Mouse (Mus musculus): ENCODE measurements around the gene Fgf22. TPM values are rescaled to one million over a fixed set of nuclear protein-coding genes. Genes with fewer than 3 reads are reported as not detected.
A peak's percentile ranks its signal among the peaks of the same experiment; 100 is the strongest.

The Fgf22 gene
- total RNA-seq, 2 experiments from 2014 or later, result not detected

DNA sequence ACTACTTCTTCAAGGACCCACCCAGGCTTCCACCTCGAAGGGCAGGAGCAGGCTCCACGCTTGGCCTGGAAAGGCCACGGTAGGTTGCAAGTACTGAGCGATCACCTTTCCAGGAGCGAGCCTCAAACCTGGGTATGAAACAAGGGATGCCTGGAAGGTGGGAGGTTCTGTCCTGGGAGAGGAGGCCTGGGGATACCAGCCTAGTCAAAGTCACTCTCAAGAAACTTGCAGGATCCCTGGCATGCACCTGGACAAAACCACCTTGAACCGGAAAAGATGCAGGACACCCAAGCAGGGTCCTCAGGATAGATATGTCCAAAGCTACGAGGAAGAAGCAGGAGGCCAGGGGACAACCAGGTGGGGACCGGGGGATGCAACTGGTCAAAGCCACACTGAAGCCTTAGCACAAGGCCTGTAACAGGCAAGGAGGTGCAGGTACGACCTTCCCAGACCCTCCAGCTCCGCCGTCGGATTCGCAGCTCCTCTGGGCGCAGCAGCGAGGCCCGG, 11.2 kb downstream of the Fgf22 start:
- no peak for DNase-seq (ENCODE audit: low spot score in 2 of 2)

DNA sequence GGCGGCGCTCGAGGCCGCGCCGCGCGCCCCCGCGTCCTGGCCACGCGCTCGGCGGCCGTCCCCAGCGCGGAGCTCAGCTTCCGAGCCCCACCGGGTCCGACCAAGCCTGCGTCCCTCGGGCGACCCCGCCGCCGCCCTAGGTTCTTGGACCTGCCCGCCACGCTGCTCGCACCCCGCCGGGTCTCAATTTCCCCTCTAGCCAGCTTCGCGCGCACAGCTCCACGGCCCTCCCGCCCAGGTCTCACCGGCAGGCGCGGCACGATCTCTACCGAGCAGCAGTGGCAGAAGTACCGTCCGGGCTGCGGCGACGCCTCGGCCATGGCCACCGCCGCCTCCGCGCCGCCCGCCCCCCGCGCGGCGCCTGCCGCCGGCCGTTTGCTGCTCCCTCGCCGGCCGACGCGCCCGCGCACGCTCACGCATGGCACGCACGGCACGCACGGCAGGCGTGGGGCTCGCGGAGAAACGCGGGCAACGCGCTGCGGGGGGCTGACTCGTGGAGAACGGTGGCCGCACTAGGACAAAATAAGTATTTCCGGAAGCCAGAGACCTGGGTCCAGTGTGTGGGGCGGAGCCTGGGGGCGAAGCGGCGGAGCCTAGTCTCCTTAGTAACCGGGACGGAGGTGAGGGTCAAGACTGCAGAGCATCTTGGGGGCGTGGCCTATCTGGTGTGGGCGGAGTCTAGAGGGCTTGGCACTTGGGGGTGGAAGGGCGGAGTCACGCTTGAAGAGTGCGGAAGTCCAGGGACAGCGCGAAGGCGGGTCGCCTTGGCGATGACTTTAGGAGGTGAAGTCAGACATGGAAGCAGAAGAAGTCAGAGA, 11.8 kb downstream of the Fgf22 start, which contains the start of gene Rnf126:
Rnf126 (minus strand) TSS at position 445 of the 818 bp plus-strand sequence.
- DNase-seq (ENCODE audit: low spot score in 2 of 2), result peak; percentile 95 to 98

DNA sequence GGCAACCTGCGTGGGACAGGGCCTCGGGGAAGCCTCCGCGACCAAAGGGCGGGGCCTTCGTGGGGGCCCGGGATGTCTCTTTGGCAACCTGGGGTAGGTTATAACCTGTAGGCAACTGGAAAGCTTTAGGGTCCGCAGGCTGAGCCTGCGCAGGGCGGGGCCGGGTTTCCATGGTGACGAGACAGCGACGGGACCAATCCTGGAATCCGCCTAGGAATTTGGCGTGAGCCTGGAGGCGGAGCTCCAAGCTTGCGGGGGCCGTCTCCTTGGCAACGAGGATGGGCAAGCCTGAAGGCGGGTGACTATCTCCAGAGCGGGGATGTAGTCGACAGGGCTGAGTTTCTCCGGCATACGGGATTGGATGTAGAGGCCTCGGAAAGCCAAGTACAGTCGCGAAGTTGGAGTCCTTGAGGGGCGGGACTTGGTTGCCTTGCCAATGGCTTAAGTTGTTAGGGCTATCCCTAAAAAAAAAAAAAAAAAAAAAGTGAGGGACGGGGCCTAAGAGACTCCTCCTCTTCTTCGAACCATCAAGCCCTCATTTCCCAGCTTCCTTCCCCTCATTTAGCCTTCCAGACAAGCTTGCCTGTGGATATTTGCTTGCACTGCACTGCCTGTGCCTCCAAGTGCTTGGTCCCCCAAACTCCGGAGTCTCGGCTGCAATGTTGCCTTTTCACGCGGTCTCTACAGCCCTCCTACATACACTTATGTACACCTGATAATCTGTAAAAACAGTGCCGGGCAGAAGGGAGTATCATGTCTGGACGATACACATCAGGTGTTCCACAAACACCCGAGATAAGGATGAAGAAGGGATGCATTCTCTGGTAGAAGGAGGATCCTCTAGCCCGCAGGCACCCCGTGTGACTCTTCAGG, 12.7 kb downstream of the Fgf22 start:
- peak; percentile 89 to 95 for DNase-seq (ENCODE audit: low spot score in 2 of 2)

DNA sequence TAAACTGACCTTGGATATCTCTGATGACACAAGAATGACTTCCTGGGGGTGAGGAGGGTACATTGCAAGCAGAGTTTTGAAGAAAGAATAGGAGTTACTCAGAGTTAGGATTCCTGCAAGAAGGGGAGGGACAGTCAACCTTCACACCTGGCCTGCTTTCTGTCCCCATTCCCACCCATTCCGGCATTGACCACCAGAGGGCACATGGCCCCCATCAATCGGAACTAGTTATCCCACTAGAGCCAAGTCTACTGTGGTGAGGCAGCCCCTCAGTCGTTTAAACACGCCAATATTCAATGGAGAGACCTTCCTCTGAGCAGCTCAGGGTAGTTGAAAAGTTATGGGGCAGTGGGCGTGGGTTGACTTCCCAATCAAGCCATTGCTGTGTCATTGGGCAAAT, 13.5 kb downstream of the Fgf22 start:
- DNase-seq (ENCODE audit: low spot score in 2 of 2), result peak in 1 of 2 experiments; percentile 65

DNA sequence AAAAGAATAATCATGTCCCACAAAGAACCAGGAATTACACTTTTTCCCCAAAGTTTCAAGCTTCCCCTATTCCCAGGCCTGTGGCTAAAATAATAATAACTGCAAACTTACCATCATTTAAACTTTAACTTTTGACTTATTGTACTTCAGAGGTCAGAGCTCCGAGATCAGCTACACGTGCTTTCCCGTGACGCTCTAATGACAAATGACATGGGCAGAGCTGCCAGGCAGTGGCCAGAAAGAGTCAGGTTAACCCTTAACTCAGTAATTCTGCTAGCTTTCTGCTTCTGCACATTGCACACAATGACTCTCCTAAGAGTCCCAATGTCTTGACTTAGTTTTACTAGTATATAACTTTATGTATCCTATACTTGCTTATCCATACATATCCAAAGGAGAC, 14.5 kb downstream of the Fgf22 start:
- DNase-seq (ENCODE audit: low spot score in 2 of 2), result no peak

GRCm38 (mm10) chr10:79772320-79772719, 17.4 kb downstream of the Fgf22 start:
- no peak for DNase-seq (ENCODE audit: low spot score in 2 of 2)

- DNase-seq (ENCODE audit: low spot score in 2 of 2), result no peak
Measured at GRCm38 (mm10) chr10:79773208-79773607, 18.3 kb downstream of the Fgf22 start.

DNA sequence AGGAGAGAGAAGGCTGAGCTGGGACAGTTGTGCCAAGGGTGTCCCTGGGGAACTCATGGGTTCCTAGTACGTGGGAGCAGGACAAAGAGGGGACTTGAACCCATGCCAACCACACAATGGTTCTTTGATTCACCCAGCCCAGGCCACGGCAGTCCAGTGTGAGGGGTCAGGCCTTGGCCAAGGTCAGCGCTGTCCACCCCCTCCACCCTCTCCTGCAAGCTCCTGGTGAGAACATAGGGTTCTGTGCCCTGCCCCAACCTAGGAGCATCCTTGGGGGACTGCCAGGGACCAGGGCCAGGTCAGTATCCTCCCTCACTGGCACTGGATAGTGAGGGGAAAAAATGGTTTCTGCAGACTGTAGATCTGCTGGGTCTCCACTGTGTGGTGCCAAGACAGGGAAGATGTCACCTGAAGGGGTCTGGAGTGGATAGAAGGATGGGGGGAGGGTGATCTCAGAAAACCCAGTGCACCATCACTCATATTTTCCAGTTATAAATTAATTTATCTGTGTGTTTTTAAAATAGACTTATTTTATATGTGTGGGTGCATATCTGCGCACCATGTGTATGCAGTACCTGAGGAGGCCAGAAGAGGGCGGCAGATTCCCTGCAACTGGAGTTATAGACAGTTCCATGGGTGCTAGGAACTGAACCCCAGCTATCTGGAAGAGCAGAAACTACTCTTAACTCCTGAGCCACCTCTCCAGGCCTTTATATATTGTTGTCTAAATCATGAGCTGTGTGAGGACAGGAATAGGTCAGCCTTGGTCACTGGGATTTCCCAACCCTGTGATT, 19.8 kb downstream of the Fgf22 start:
- DNase-seq (ENCODE audit: low spot score in 2 of 2), result no peak

- DNase-seq (ENCODE audit: low spot score in 2 of 2), result no peak
Measured at GRCm38 (mm10) chr10:79777103-79777531, 22.2 kb downstream of the Fgf22 start, which contains the start of gene Fstl3. Gene Fstl3 (plus strand): TSS chr10:79777272.

GRCm38 (mm10) chr10:79778006-79778405, 23.1 kb downstream of the Fgf22 start:
- peak in 1 of 2 experiments; percentile 54 for DNase-seq (ENCODE audit: low spot score in 2 of 2)

DNA sequence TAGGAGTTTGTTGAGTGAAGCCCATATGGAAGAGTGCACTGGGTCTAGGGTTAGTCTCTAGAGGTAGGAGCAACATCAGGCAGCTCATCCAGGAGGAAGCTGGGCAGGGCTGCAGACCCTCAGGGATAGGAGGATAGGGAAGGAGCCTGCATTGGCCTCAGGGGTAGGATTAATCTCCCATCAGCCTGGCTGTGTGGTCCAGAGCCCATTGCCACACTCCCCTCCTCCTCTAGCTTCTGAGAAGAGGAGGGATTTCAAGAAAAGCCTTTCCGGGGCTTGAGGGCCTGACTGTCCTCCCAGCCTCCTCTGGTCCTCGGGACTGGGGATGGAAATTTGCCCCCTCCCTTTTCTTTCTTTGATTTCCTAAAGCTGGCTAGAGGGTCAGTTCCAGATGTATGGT, 24.3 kb downstream of the Fgf22 start:
- DNase-seq (ENCODE audit: low spot score in 2 of 2), result no peak

DNA sequence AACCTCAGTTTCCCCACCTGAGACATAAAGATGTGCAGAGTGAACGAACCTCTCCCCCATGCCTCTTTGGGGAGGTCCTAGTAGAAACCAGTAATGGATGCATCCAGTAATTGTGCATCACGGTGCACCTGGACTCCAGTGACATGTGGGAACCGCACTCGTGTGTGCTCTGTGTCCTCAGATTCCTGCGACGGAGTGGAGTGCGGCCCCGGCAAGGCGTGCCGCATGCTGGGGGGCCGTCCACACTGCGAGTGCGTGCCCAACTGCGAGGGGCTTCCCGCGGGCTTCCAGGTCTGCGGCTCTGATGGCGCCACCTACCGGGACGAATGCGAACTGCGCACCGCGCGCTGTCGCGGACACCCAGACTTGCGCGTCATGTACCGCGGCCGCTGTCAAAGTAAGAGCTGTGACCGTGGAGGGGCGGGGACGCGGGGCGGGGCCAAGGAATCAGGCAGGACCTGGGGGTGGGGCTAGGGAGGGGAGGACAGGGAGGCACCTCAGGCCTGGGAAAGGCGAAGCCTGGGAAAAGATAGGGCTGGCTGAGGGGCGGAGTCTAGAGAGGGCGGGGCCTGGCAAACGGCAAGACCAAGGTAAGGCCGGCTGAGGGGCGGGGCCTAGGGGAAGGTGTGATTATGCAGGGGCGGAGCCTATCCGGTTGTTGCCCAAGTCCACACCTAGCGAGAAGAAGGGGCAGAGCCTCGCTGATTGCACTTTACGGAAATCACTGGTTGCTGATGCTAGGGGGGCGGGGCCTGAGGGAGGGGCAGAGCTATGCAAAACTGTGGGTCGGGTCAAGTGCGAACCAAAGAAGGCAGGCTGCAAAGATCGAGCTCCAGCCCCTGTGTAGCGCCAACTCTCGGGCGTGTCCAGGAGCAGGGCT, 25.1 kb downstream of the Fgf22 start:
- DNase-seq (ENCODE audit: low spot score in 2 of 2), result peak; percentile 82 to 88

GRCm38 (mm10) chr10:79780664-79781015, 25.8 kb downstream of the Fgf22 start:
- DNase-seq (ENCODE audit: low spot score in 2 of 2), result no peak

DNA sequence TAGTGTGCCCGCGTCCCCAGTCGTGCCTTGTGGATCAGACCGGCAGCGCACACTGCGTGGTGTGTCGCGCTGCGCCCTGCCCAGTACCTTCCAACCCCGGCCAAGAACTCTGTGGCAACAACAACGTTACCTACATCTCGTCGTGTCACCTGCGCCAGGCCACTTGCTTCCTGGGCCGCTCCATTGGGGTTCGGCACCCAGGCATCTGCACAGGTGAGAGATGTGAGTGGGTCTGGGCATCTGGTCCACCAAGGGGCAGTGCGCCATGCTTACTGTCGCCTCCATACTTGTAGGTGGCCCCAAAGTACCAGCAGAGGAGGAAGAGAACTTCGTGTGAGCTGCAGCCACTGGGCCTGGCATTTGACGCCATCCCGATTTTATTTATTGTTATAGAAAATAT, 26.3 kb downstream of the Fgf22 start:
- DNase-seq (ENCODE audit: low spot score in 2 of 2), result no peak

- DNase-seq (ENCODE audit: low spot score in 2 of 2), result no peak
Measured at GRCm38 (mm10) chr10:79781956-79782355, 27.1 kb downstream of the Fgf22 start.

DNA sequence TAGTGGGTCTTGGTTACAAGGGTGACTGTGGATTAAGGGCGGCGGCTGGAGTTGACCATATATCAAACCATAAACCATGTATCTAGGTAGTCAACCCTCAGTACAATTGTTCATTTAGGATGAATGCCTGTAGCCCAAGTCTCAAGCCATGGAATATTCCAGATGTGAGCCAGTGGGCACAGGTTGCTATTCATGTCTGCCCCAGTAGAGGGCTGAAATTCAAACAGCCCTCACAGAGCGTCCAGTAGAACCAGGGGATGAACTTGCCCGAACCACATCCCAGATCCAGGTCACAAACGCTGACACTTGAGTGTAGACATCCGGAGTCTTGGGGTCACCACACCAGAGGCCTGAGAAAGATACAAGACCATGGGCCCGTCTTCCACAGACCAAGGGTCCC, 28.2 kb downstream of the Fgf22 start:
- no peak for DNase-seq (ENCODE audit: low spot score in 2 of 2)

- no peak for DNase-seq (ENCODE audit: low spot score in 2 of 2)
Measured at GRCm38 (mm10) chr10:79783920-79784800, 29.3 kb downstream of the Fgf22 start.

GRCm38 (mm10) chr10:79788386-79789158, 33.7 kb downstream of the Fgf22 start:
- peak; percentile 59 to 76 for DNase-seq (ENCODE audit: low spot score in 2 of 2)
